Mouse (Mus musculus): ENCODE data around the gene BC051142.
"Not testable (repeated sequence)": the region's sequence is repeated elsewhere in the genome, so short reads cannot be mapped to it uniquely, and the experiment has no call there.

BC051142 gene

DNA sequence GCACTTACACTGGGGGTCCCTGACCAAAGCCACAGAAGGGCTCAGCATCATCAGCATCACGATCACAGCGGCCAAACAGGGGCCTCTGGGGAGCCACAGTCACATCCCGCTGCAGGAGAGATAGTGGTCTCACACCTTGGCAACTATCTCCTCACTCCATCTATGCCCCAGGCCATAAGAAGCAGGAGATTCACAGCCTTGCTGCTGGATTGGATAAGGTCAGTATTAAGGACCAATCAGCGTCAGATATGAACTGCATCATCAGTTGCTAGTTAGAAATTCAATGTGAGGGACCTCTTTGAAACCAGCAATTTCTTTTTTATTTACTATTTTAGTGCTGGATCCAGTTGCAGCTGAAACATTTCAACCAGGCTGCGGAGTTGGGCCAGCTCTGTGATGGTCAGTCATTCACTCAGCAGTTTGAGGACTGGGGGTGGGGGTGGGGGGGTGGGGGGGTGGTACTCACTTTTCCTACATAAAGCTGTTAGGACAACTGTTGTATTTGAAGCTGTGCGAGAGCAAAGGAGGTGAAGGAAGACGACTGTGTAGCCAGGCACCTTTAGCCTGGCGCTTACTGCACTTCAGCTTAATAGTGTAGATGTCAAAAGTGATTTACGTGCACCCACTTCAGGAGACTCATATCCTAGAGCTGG is 436 bp upstream of the BC051142 start:
- DNase-seq (ENCODE audit: low spot score in 2 of 2): peak; percentile 3 to 15

DNA sequence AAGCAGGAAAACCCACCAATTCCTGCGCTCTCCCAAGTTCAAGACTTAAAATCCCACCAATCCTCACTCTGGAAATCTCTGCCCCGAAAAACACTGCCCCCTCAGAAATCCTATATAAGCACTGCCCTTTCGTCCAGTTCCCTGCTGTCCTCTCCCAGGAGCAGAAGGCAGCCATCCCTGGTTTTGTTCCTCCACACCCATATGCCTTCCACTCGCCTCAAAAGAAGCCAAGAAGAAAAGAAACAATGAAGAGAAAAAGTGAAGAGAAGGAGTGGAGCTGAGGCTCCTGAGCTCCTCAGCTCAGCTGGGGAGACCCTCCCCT is 735 bp downstream of the BC051142 start:
- DNase-seq (ENCODE audit: low spot score in 2 of 2): no peak

DNA sequence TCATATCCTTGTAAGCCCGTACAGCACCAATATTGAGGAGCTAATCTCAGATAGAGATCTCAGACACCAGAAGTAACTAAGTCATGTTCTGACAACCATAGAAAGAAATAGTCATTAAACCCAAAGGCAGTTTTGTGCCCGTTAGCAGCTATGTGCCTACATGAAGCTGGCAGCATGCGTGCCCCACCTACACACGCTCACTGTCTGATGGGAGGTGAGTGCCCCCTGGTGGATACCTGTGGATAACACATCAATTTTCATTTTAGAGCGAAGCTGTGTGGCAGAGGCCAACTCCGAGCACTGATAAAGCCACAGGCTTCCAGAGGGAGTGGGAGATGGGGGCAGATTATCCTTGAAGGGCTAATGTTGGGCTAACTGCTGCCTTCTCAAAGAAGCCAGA is 12.5 kb downstream of the BC051142 start:
- peak; percentile 21 to 54 for DNase-seq (ENCODE audit: low spot score in 2 of 2)

DNA sequence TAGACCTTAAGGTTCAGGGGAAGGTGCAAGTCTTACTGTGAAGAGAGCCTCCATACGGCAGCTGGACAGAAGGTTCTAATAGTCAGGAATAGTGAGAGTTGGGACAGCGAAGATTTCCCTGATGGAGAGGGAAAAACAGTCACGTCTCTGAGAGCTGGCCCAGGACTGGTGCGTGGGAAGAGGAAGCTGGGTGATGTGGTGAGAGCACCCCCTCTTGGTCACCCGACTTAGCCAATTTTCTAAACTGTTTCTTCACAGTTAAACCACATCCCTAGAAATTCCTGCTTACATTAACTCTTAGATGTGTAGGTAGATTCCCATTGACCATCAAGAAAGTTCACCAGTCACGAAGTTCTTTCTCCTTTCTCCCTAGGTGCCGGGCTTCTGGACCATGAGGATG is 21.4 kb downstream of the BC051142 start:
- DNase-seq (ENCODE audit: low spot score in 2 of 2): no peak

DNA sequence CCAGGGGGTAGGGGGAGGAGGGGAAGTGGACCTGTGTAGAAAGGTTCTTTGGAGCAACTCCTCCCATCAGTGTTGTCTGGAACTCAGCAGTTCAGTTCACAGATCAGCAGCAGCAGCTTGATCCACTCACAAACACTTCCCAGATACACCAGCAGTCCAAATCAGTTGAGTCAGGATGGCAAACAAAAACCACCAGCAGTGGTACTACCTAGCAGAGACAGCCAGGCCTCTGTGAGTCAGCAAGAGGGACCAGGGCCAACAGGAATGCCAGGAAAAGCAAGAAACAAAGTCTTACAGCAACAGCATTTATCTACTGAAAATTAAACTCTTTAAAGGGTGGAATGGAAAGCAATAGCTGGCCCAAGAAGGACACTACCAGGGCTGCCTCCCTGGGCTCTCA is 29.0 kb downstream of the BC051142 start:
- DNase-seq (ENCODE audit: low spot score in 2 of 2): no peak

DNA sequence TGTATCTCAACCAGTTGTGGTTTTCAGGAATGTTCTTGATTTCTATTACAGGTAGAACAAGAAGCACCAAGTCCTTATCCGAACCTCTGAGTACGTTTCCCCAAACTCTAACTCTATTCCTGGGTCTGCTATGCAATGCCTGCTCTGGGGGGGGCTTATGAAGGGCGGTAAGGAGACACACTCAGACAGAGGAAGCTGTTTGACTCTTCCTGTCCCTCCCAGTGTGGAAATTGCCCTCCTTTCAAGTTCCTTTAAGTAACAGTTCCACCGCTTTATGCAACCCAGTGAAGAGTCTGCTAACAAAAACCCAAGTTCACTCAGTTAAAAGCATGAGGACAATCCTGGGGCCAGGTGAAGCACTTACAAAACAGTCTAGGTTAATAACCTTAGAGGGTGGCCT is 38.5 kb downstream of the BC051142 start:
- DNase-seq (ENCODE audit: low spot score in 2 of 2): no peak

DNA sequence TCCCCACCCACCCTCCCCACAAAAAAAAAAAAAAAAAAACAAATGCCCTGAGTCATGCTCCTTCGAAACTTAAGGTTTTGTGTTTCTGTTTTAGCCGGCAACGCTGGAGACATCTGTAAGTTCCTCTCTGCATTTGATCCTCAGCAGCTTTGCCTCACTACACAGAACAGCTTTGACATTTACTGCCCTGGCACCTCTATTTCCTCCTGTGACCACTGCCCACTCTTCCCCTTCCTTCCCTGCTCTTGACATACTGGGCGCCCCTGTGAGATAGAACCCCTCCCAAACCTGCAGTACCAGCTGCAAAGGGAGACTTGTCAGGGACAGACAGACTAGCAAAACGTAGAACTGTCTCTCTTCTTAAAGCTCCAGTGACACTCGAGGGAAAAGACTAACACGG is 39.0 kb downstream of the BC051142 start:
- DNase-seq (ENCODE audit: low spot score in 2 of 2): no peak

DNA sequence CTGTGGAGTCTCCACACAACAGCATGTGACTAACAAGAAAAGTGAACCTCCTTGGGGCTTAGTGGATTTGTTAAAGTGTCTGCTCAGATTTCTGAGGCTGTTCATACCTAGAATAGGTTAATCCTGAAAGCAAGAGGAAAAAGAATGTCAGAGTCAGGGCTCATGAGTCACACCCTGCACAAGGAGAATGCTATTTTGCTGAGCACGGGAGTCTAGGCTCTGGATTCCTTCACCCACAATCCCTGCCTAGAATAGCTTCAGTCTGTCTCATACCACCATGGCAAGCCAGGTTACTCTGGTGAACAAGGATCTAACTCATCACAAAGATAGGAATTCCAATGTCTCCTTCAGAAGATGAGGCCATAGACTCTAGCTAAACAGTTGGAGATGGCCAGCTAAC is 40.0 kb downstream of the BC051142 start:
- no peak for DNase-seq (ENCODE audit: low spot score in 2 of 2)

DNA sequence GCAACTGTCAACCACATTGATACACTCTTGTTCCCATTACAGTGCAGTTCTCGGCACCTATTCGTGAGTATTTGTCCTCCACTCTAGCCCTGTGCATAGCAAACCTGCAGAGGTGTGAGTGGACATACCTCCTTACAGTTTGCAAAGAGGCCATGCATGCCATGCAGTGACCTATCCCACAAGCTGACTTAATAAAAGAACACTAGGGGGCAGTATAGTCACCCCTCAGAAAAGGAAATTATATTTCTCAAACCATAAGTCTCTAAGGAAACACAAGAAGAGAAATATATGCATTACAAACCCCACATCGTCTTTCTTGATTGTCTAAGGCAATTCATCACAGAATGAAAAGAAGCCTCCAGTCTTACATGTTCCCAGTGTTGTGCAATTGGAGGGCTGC is 41.2 kb downstream of the BC051142 start:
- no peak for DNase-seq (ENCODE audit: low spot score in 2 of 2)

DNA sequence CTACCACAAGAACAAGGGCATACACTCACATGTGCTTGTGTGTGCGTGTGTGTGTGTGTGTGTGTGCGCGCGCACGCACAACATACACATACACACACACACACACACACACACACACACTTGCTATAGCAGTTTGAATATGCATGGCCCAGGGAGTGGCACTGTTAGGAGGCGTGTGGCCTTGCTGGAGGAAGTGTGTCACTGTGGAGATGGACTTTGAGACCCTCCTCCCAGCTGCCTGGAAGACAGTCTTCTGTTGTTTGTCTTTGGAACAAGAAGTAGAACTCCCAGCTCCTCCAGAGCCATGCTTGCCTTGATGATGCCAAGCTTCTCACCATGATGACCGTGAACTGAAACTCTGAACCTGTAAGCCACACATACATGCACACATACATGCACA is 43.4 kb downstream of the BC051142 start:
- no peak for DNase-seq (ENCODE audit: low spot score in 2 of 2)

DNA sequence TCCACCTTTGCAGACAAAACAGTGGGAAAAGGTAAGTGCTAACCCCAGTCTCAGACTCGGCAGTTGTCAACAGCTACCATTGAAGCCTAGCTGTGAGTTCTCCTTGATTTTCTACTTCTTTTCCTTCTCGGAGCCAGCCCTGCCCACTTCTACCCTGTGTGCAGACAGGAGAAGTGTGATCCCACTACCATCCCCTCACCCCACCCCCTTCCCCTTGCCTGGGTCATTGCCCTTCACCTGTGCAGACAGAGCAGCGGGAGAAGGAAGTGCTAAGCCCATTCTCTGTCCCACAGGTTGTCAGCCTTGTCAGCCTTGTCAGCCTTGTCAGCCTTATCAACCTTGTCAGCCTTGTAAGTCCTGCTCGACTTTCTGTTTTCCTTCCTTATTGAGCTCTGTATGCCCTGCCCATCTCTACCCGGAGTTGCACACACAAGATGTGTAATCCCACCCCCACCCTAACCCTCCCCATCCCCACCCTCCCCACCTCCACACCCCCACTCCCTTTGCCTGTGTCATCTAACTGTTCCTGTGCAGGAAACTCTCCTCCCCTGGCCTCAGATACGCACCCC is 49.9 kb downstream of the BC051142 start:
- no peak for DNase-seq (ENCODE audit: low spot score in 2 of 2)

DNA sequence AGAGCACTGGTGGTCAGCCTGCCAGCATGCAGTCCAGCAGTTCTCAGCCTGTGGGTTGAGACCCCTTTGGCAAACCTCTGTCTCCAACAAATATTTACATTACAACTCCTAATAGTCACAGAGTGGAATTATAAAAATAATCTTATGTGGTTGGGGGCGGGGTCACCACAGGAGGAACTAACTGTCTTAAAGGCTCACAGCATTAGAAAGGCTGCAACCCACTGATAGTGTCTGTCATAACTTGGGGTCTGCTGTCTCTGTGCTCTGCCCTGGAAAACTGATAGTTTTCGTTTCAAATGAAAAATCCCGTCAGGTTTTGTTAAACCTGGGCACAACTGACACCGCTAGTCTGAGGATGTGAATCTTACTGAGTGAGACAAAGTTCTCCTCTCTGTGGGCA is 59.0 kb downstream of the BC051142 start:
- no peak for DNase-seq (ENCODE audit: low spot score in 2 of 2)

DNA sequence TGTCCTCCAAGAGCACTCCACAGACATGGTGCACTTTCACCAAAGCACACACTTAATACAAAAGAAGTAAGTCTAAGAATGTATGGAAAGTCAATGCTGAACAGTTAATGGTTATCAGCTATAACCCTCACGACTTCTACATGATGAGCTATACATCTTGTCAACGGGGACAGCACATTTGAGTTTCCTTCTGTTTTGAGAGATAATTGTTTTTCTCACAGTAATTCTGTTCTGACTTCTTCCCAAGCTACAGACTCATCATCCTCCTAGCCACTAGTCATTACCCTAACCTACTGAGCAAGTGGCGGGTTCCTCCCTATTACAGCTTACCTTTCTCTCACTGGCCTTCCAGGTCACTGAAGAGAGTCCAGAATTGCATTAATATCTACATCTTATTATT is 60.6 kb downstream of the BC051142 start:
- DNase-seq (ENCODE audit: low spot score in 2 of 2): no peak

DNA sequence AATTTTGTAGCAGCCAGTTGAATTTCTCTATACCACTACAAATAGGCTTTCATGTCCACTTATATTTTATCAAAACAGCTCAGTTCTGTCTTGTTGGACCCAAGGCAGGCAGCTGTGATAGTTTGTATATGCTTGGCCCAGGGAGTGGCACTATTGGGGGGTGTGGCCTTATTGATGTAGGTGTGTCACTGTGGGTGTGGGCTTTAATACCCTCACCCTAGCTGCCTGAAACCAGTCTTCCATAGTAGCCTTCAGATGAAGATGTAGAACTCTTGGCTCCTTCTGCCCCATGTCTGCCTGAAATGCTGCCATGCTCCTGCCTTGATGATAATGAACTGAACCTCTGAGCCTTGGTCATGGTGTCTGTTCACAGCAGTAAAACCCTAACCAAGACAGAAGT is 67.3 kb downstream of the BC051142 start:
- DNase-seq (ENCODE audit: low spot score in 2 of 2): not testable (repeated sequence)

DNA sequence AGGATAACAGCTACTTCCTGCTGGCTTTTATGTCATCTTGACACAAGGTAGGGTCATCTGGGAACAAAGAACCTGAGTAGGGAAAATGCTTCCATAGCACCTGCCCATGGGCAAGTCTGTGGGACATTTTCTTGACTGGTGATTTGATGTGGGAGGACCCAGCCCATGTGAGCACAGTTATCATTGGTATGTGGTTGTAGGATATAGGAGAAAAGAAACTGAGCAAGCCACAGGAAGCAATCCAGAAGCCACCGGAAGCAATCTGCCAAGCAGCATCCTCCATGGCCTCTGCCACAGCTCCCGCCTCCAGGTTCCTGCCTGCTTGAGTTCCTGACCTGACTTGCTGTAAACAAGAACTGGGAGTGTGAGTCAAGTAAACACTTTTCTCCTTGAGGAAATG is 71.9 kb downstream of the BC051142 start:
- DNase-seq (ENCODE audit: low spot score in 2 of 2): no peak

DNA sequence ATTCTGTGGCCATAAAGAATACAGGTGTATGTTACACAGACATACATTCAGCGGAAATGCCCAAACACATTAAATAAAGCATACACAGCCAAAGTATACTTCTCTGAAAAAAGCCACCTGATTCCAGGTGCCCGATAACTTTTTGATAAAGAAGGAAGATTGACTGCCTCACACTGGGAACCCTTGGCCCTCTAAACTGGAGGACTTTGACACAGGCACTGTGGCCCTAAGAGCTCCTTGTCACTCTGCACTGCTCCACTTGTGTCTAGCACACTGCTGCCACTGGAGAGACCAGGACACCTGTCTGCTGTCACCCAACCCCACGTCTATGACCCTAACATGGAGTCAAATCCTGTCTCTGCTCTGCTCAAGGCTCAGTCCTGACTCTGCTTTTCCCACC is 76.4 kb downstream of the BC051142 start:
- no peak for DNase-seq (ENCODE audit: low spot score in 2 of 2)

DNA sequence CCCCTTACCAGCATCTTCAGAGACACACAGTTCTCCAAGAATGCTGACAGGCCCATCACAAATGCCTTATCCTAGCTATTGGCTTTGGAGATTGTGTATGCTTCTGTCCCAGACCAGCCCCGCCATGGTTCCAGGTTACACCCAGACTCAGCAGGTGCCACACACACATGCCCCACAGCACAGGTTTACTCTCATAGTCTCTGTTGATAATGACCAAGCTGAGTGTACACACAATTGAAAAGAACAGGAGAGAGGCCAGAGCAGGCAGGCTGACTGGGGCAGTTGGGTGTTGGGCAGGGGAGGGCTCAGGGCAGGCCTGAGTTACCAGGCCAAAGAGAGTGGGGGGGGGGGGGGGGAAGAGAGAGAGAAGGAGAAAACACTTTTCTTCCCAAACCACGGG is 77.8 kb downstream of the BC051142 start:
- no peak for DNase-seq (ENCODE audit: low spot score in 2 of 2)

DNA sequence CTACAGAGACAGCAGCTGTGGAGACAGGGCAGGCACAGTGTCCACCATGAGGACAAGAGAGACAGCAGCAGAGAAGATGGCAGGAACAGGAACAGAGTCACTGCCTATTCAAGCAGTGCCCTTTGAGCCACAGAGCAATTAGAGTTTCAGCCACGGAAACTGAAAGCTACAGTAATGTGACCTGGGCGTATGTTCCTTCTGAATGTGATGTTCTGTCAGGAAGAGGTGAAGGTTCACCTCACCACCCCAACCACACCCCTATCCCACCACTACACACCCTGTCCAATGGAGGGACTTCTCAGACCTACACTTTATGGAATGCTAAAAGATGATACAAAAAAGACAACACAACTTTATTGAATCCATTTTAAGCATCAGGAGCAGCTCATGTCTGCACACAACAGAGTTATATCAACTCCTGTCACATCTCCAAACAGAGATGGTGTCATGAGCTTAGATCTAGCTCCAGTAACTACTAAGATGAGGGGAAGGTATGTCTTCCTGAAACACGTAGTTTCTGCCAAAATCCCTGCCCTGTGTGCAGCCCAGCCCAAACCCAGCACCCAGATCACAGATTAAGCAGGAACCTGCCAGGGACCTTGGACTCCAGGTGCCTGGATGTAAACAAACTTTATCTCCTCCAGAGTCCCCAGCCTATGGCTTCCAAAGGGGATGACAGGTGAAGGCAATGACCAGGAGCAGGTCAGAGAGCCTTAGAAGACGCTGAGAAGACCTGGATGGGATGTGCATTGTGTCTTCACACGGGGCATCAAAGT is 78.8 kb downstream of the BC051142 start, which contains the start of gene Btnl4:
Btnl4 (minus strand) TSS at position 81 of the 776 bp plus-strand sequence.
- not testable (repeated sequence) for DNase-seq (ENCODE audit: low spot score in 2 of 2)

DNA sequence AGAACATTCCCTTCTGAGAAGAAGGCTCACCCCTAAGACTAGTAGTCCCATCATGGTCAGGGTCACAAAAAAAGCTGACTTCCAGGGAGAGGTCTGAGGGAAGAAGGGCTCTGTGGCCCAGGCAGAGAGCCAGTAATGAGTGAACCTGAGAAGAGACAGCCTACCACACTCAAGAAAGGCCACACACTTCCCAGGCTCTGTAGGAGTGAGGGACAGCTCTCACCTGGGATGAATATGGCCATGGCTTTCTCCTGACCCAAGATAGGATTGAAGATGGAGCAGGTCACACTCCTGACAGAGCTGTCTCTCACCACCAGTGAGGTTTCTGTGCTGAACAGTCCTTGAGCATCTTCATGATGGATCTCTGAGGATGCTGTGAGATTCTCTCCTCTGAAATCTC is 94.2 kb downstream of the BC051142 start:
- no peak for DNase-seq (ENCODE audit: low spot score in 2 of 2)

DNA sequence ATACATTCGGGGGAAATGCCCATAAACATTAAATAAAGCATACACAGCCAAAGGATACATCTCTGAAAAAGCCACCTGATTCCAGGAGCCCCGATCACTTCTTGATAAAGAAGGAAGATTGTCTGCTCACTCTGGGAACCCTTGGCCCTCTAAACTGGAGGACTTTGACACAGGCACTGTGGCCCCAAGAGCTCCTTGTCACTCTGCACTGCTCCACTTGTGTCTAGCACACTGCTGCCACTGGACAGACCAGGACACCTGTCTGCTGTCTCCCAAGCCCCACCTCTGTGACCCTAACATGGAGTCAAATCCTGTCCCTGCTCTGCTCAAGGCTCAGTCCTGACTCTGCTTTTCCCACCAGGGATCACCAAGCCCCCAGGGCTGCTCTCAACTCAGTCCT is 96.5 kb downstream of the BC051142 start:
- not testable (repeated sequence) for DNase-seq (ENCODE audit: low spot score in 2 of 2)

DNA sequence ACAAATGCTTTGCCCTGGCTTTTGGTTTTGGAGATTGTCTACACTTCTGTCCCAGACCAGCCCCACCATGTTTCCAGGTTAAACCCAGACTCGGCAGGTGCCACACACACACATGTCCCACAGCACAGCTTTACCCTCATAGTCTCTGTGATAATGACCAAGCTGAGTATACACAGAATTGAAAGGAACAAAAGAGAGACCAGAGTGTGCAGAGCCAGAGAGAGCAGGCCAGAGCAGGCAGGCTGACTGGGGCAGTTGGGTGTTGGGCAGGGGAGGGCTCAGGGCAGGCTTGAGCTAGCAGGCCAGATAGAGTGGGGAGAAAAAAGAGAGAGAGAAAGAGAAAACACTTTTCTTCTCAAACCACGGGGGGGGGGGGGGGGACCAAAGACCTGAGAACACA is 97.9 kb downstream of the BC051142 start:
- DNase-seq (ENCODE audit: low spot score in 2 of 2): no peak

DNA sequence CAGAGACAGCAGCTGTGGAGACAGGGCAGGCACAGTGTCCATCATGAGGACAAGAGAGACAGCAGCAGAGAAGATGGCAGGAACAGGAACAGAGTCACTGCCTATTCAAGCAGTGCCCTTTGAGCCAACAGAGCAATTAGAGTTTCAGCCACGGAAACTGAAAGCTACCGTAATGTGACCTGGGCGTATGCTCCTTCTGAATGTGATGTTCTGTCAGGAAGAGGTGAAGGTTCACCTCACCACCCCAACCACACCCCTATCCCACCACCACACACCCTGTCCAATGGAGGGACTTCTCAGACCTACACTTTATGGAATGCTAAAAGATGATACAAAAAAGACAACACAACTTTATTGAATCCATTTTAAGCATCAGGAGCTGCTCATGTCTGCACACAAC is 98.7 kb downstream of the BC051142 start:
- DNase-seq (ENCODE audit: low spot score in 2 of 2): not testable (repeated sequence)

DNA sequence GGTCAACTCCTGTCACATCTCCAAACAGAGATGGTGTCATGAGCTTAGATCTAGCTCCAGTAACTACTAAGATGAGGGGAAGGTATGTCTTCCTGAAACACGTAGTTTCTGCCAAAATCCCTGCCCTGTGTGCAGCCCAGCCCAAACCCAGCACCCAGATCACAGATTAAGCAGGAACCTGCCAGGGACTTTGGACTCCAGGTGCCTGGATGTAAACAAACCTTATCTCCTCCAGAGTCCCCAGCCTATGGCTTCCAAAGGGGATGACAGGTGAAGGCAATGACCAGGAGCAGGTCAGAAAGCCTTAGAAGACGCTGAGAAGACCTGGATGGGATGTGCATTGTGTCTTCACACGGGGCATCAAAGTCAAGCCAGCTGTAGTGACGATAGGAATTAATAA is 99.1 kb downstream of the BC051142 start:
- not testable (repeated sequence) for DNase-seq (ENCODE audit: low spot score in 2 of 2)

Measured in urinary bladder, postnatal 36 days (tissue).